Mouse (Mus musculus): ENCODE data around the gene Ralb. TPM values are rescaled to one million over a fixed set of nuclear protein-coding genes. Genes with fewer than 3 reads are reported as not detected.

Ralb gene
- total RNA-seq (2015): 33.8 and 33.9 TPM in 2 replicates
- total RNA-seq (2017): 67.8 and 72.4 TPM in 2 replicates

- peak; percentile 85 for ATAC-seq (ENCODE audit: poor library complexity, severe bottlenecking)
Measured at GRCm38 (mm10) chr1:119504260-119505062, at the start of gene Ralb. Gene Ralb, minus strand, starts transcription at chr1:119504794.

- no peak for ATAC-seq (ENCODE audit: poor library complexity, severe bottlenecking)
Measured at GRCm38 (mm10) chr1:119551651-119552050, 47.1 kb upstream of the Ralb start.

GRCm38 (mm10) chr1:119550064-119550463, 45.5 kb upstream of the Ralb start:
- ATAC-seq (ENCODE audit: poor library complexity, severe bottlenecking): no peak

- no peak for ATAC-seq (ENCODE audit: poor library complexity, severe bottlenecking)
Measured at GRCm38 (mm10) chr1:119549327-119549689, 44.7 kb upstream of the Ralb start.

- ATAC-seq (ENCODE audit: poor library complexity, severe bottlenecking): peak; percentile 81
Measured at GRCm38 (mm10) chr1:119548668-119549326, 44.2 kb upstream of the Ralb start.

GRCm38 (mm10) chr1:119546490-119546889, 41.9 kb upstream of the Ralb start:
- no peak for ATAC-seq (ENCODE audit: poor library complexity, severe bottlenecking)

GRCm38 (mm10) chr1:119545671-119546070, 41.1 kb upstream of the Ralb start:
- ATAC-seq (ENCODE audit: poor library complexity, severe bottlenecking): no peak

- ATAC-seq (ENCODE audit: poor library complexity, severe bottlenecking): no peak
Measured at GRCm38 (mm10) chr1:119545164-119545563, 40.6 kb upstream of the Ralb start.

GRCm38 (mm10) chr1:119544611-119545155, 40.1 kb upstream of the Ralb start:
- no peak for ATAC-seq (ENCODE audit: poor library complexity, severe bottlenecking)

GRCm38 (mm10) chr1:119543316-119543715, 38.7 kb upstream of the Ralb start:
- ATAC-seq (ENCODE audit: poor library complexity, severe bottlenecking): no peak

GRCm38 (mm10) chr1:119541570-119541969, 37.0 kb upstream of the Ralb start:
- ATAC-seq (ENCODE audit: poor library complexity, severe bottlenecking): no peak

GRCm38 (mm10) chr1:119540836-119541557, 36.4 kb upstream of the Ralb start:
- no peak for ATAC-seq (ENCODE audit: poor library complexity, severe bottlenecking)

GRCm38 (mm10) chr1:119539252-119539651, 34.7 kb upstream of the Ralb start:
- no peak for ATAC-seq (ENCODE audit: poor library complexity, severe bottlenecking)

GRCm38 (mm10) chr1:119537651-119538050, 33.1 kb upstream of the Ralb start:
- no peak for ATAC-seq (ENCODE audit: poor library complexity, severe bottlenecking)

GRCm38 (mm10) chr1:119536122-119536521, 31.5 kb upstream of the Ralb start:
- ATAC-seq (ENCODE audit: poor library complexity, severe bottlenecking): no peak

- ATAC-seq (ENCODE audit: poor library complexity, severe bottlenecking): peak; percentile 87
Measured at GRCm38 (mm10) chr1:119534341-119534740, 29.7 kb upstream of the Ralb start.

- peak; percentile 54 for ATAC-seq (ENCODE audit: poor library complexity, severe bottlenecking)
Measured at GRCm38 (mm10) chr1:119533093-119533805, 28.7 kb upstream of the Ralb start.

- no peak for ATAC-seq (ENCODE audit: poor library complexity, severe bottlenecking)
Measured at GRCm38 (mm10) chr1:119532165-119532564, 27.6 kb upstream of the Ralb start.

GRCm38 (mm10) chr1:119530941-119531340, 26.3 kb upstream of the Ralb start:
- no peak for ATAC-seq (ENCODE audit: poor library complexity, severe bottlenecking)
